Comparison of ENCODE assay signal across 8 mouse cellular contexts in the genomic region with DNA sequence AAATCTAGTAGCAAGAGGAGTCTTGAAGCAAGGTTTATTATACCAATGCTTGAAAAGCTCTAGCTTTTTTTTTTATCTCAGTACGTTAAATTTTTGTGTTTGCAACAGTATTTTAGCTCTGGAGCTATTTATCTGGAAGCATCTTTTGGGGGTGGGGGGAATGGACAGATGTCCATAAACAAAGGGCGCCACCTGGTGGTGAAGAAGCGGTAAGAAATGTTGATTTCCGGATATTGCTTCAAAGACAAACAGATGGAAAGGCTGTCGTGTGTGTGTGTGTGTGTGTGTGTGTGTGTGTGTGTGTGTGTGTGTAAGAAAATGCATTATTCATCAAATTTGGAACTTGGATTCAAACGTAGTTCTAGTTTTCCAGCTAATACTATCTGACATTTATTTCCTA.
DNase-seq lines count a peak whose midpoint lies in the region.

No protein-coding gene starts in this region.

- peak; percentile 20 for DNase-seq in cerebellum, adult 9-10 months
- no peak for DNase-seq in cerebellum, adult 11 months
- peak; percentile 33 to 58 for DNase-seq in right cerebral cortex, adult 2 months (ENCODE audit: low spot score in 2 of 2)
- no peak for DNase-seq in right cerebral cortex, postnatal 25 days
- peak; percentile 27 to 63 for DNase-seq in cerebellum, postnatal 25 days
- DNase-seq in induced T-regulatory cell, adult 2 months (ENCODE audit: low read depth) = peak; percentile 73
- DNase-seq in lung, postnatal 10 days = peak; percentile 70
- peak; percentile 85 for DNase-seq in thymus, postnatal 4 days

Comparison
In these comparisons a context has a peak if more than half of its experiments do, and no peak if none do; other contexts are left out.
1. DNase-seq: peak in cerebellum, adult 9-10 months (single experiment), right cerebral cortex, adult 2 months (2 of 2), cerebellum, postnatal 25 days (2 of 2), induced T-regulatory cell, adult 2 months (single experiment), lung, postnatal 10 days (single experiment) and thymus, postnatal 4 days (single experiment); none in cerebellum, adult 11 months (single experiment) and right cerebral cortex, postnatal 25 days (single experiment).